Mouse (Mus musculus) lung, adult 2 months (tissue): ENCODE data around the gene Jarid2.

Experiments
- CTCF ChIP-seq: fragments of 200-500 bp; IDR thresholded peaks from 2 replicates; pipeline ENCODE4 v1.5.1; 2011; ENCODE audit warnings: mild to moderate bottlenecking, low read length, control low read depth; ENCODE audit not compliant: insufficient read depth
- POLR2A ChIP-seq: fragments of 200-500 bp; IDR thresholded peaks from 2 replicates; pipeline ENCODE4 v1.6.1; 2011; ENCODE audit warnings: low read depth, mild to moderate bottlenecking, control low read depth, low read length, borderline replicate concordance; ENCODE audit errors: extremely low read depth

DNA sequence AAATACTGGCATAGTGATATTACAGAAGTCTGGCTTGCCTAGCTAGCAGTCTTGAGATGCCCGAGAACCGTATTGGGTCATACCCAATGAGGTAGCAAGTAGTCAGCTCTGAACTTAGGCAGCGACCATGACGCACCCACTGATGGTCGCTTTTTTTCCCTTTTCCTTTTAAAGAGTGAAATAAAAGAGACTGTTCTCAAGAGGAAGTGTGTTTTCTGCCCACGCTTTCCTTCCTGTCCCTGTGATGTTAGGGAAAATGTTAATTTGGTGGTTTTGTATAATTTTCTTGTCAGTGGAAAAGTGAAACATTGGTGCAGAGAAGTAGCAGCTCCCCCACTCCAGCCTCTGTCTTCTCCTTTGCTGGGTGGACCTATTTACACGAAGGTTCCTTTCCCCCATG lies 70.8 kb downstream of the Jarid2 start:
- TF ChIP-seq POLR2A (no peak), CTCF (no peak)
